Mouse (Mus musculus): ENCODE data around the gene Vmac.

Vmac gene

DNA sequence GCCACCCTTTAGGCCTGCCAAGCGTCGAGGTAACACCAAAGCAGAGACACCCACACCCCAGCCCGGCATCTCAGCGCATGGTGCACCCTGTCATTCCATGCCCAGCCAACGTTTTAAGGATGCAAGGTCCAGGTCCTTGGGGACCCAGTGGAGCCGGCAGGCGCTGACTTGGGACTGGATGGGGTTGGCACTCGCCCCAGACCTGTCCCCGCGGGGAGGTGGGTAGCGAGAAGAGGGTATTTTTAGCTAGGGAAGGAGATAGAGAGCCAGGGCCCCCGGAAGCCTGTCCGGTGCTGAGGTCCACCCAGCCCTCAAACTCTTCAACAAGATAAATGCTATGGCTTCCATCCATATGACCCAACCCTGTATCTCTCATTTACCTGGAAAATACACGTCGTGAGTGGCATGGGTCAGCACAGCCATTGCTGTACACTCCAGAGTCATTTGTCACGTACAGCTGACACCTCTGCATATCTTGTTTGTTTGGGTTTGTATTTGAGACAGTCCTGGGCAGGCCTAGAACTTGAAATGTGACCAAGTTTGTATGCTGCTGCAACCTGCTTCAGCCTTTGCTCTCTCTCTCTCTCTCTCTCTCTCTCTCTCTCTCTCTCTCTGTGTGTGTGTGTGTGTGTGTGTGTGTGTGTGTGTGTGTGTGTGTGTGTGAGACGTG is 22.4 kb upstream of the Vmac start:
- 84% methylated on average over 17 of the region's 17 CpGs for WGBS

DNA sequence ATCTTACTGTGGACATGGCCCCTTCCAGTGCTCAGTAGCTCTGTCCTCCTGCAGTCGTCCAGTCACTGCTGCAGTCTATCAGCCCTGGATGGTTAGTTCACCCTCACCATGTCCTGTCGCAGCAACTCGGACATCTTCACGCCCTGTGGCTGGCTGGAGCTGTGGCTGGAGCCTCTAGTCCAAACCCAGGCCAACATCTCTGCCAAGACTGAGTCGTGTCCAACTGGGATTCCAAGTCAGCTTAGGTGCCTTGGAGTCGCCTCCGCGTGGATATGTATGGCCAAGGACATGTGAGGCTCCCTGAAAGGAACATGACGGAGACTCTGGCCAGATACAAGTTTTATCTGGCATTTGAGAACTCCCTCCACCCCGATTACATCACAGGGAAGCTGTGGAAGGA is 20.4 kb upstream of the Vmac start:
- 84% methylated on average over 10 of the region's 10 CpGs for WGBS

DNA sequence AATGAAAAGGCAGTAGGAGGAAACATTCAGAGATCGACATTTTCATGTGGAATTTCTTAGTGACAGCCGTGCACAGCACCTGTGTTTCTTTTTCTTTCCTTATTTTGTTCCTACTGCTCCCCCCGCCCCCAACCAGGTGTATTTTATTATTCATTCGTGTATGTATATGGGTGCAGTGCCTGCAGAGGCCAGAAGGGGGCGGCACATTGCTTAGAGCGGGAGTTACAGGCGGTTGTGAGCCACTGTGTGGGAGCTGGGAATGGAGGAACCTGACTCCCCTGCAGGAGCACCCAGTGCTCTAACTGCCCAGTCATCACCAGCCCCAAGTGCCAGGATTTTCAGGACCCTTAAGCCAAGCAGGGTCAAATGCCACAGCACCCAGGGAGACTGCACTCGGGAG is 18.7 kb upstream of the Vmac start:
- 44% methylated on average over 8 of the region's 8 CpGs for WGBS

DNA sequence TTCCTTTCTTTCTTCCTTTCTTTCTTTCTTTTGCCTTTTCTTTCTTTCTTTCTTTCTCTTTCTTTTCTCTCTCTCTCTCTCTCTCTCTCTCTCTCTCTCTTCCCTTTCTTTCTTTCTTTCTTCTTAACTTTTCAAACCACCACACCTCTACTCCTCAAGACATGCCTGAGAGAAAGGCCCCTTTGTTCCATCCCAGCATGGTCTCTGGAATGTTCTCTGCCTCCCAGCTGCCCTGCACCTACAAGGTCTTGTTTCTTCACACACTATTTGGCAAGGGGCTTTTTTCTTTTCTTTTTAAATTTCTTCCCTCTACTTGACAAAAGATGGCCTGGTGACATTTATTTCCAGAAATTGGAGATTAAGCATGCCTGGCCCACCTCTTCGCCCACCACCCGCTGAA is 11.8 kb upstream of the Vmac start:
- WGBS = 27% methylated on average over 2 of the region's 2 CpGs

DNA sequence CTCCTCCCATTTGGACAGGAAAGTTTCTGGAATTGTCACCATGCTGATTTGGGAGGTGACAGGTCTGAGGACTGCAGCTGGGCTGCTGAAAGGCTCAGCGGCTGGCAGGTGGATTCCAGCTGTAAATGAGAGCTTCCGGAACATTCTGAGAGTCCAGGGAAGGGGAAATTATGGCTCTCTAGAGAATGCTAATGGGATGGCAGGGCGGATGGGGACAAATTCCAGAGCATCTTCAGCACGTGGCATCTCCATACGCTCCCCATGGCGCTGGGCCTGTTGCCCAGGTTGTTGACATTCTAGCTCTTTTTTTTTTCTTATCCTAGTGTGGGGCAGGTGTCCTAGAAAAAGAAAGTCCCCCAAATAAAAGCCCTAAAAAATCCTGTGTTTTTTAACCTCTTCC is 11.3 kb upstream of the Vmac start:
- 37% methylated on average over 6 of the region's 6 CpGs for whole genome bisulfite sequencing

DNA sequence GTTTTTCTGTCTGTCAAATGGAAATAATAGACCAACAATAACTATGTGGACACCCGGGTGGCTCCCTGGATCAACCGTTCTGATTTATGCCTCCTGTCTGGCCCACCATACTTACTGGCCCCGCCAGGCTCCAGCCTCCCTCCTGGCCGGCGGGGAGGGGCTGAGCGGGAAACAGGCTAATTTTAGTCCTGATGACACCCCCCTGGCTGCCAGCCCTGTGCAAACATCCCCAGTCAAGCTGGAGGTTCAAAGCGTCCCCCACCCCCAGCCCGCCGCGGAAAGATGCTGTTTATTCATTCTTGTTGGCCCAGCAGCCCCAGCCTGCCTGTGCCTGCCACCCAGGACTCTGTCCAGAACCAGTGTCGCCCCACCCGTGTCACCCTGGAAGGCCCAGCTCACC is 10.3 kb upstream of the Vmac start:
- 17% methylated on average over 12 of the region's 12 CpGs for WGBS

DNA sequence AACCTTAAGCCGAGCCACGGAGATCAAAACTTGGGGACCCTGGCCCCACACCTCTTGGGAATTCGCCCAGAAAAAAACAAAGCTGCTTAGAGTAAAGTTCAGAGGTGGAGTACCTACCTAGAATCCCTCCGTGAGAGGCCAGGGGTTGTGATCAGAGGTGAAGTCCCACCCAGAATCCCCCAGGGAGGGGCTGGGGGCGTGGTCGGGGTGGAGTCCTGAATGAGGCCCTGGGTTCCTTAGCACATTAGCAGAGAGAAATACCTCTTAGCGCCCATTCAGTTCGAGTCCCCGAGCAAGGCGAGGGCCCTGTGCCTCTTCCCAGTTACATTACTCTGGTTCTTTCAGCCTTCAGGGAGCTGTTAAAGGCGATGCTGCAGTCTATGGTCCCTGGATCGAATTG is 9.8 kb upstream of the Vmac start:
- 34% methylated on average over 12 of the region's 12 CpGs for whole genome bisulfite sequencing

DNA sequence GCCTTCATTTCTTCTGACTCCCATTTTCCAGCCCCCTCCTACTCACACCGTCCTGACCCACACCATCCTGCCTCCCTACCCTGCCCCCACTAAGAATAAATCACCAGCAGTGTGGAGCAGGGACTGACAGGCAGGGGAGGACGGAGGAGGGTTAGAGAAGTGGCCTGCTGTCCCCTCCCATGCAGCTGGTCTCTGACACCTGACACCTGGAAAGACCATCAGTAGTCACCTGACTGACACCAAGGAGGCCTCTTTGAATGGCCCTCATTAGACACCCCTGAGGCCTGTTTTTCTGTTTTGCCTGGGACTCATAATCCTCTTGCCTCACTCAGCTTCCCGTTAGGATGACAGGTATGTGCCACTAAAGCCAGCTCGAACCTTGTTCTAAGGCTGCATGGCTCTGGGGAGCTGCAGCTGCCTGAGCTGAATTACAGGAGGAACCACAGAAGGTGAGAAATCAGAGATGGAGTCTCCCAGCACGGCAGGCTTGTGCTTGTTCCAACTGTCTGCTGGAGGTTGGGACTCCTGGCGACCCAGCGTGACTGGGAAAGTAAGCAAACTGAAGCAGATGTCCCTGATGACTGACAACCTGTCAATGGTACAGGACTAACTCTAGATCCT is 9.3 kb upstream of the Vmac start:
- 48% methylated on average over 7 of the region's 7 CpGs for WGBS

DNA sequence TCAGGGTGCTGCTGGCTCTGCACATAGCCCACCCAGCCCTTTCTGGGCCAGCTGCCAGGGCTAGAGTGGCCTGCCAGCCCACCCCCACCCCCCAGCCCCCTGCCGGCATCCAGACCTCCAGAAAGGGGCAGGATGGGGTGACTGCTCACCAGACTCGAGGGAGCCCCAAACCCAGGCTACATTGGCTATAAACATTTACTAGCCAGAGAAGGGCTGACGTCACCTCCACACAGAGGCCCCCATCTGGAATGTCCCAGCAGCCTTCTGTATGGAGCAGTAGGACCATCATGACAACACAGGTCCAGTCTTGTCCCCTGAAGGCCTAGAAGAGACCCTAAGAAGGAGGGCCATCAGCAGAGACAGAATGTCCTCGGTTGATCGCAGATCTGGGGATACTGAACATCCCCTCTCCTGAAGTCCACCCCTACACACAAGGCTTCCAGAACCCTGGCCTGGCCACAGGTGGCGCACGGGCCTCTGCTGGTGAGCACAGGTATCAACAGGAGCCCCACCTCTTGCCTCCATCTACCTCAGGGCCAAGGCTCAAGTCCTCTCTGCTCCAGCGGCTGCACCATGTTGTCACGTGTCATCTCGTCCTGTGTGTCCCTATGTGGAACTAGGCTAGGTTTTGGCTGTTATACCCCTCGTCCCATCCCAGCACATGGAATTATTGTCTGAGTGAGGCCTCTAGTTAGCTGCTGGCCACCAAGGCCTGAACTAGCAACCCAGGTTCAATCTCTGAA is 5.8 kb upstream of the Vmac start:
- 79% methylated on average over 11 of the region's 11 CpGs for WGBS

DNA sequence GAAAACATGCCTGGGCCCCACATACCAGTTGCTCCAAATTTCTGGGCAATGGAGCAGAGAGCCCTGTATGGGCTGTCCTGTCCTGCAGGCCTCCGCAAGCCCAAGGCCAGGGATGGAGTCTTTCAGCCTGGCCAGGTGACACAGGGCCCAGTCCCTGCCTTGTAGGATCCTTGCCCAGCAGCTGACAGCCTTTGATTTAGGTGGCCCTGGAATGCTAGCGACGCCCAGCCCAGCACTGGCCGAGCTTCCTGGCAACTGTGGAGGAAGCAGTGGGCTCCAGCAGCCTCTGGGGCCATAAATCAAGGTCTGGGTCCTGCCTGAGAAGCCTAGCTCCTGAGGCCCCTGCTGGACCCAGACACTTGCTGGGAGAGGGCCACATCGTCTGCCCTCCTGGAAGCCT is 4.6 kb upstream of the Vmac start:
- WGBS = 88% methylated on average over 5 of the region's 5 CpGs

DNA sequence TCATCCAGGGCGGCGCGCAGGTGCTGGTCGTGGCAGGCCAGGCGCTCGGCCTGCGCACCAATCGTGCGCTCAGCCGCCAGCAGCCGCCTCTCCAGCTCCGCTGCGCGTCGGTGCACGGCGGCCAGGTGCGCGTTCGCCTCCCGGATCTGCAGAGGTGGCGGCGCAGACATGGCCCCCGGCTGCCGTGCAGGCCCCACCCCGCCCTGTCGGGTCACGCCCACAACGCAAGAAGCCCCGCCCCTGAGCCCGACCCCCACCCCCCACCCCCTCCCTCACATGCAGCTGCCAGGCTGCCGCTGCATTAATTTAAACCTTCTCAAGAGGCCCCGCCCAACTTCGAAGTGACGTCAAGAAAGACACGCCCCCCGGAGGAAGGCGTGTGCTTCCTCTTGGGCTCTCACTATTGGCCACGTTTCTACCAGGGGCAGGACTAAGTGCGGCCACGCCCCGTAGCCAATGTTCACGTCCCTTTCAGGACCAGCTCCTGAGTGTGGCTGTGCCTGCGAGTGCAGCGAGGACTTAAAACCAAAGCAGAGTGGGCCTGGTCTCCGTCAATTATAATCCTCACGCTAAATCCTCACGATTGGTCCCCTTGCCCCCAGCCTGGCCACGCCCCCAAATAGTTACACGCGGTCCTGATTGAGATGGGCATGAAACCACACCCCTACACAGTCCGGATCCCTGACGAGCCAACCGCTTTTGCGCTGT is 1.0 kb downstream of the Vmac start:
- WGBS = under 1% methylated on average over 55 of the region's 55 CpGs

DNA sequence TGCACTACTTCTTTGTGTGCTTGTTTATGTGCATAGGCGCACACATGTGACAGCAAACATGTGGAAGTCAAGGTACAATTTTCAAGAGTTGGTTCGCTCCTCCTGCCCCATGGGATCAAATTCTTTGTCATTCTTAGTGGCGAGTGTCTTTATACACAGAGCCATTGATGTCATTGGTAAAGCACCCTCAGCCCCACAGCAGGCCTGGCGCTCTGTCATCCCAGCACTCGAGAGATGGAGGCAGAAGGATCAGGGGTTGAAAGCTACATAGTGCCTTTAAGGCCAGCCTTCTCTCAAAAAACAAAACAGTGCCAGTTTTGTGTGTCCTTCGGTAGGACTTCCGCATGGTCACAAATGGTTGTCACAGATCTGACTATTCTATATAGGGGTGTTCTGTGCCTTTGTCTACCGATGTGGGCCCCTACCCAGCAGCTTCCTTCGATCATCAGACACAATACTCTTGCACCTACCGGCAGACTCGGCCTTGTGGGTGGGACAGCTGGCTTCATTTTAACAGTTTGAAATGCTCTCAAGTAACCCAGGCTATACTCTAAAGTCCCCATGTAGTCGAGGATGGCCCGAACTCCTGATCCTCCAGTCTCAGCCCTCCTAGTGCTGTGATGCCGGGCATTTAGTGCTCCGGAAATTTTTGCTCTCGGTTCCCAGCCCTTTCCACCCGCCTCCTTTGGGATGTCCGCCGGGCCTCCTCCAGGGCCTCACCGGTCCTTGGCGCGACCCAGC is 1.7 kb downstream of the Vmac start:
- 18% methylated on average over 22 of the region's 22 CpGs for WGBS

DNA sequence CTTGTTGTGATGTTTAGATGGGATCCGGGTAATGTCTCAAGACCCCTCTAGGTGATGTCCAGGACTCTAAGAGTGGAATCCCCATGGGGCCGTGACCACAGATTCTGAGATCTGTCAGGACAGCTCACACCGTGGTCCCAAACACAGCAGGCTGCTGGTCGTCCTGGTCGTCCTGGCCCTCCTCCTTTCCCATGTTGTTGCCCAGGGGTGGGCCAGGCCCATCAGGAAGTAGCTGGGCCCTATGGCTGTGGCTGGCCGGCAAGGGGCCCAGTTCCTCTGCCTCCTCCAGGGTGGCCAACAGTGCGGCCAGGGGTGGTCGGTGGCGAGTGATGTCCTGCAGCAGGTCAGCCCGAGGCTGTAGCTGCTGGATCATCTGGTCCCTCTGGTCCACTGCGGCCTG is 2.5 kb downstream of the Vmac start:
- WGBS = 71% methylated on average over 11 of the region's 11 CpGs

DNA sequence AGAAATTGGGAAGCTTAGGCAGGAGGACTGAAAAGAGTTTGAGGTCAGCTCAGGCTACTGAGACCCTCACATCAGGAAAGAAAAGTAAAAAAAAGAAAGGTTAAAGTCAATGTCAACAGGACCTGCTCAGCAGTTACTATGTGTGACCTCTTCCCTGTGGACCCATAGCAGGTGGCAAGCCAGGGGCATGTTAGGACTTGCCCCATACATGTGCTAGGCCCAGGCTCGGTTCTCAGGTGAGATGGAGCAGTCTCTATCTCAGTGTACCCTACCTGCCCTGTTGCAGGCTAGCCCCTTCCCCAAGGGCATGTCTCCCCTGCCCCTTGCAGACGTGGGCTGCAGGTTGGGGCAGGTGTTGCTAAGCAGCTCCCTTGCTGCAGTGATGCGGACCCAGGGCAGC is 8.1 kb downstream of the Vmac start:
- WGBS = 85% methylated on average over 3 of the region's 3 CpGs

DNA sequence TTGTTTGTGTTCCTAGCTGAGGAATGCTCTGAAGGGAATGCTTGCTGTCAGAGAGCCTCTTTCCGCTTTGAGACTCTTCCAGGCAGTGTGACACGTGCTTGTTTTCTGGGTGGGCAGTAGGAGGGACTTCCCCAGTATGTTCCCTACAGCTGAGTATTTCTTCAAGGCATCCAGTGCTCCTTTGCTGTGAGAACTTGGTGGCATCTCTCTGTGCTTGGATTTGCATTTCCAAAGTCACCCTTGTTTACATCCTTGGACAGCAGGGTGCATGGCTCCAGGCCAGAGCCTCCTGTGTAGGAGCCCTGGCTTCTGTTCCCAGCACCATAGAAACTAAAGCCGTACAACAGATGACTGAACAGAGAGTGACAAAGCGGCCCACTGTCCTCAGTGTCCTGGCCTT is 9.1 kb downstream of the Vmac start:
- 51% methylated on average over 4 of the region's 4 CpGs for WGBS

DNA sequence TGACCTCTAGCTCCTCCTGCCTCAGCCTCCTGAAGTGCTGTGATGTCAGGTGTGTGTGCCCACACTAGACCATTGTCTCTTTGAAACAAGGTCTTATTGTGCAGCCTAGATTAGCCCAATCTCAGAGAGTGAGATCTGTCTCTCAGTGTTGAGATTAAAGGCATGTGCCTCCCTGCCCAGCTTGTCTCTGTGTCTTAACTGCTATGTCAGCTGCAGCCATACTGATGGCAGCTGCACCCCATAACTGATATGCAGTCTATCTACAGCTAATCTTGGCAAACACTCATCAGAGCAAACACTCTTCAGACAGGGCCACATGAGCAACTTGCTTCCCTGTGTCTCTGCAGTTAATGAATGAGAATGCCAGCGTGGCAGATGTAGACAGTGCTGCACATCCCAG is 11.3 kb downstream of the Vmac start:
- WGBS = 100% methylated on average over 1 of the region's 1 CpGs

DNA sequence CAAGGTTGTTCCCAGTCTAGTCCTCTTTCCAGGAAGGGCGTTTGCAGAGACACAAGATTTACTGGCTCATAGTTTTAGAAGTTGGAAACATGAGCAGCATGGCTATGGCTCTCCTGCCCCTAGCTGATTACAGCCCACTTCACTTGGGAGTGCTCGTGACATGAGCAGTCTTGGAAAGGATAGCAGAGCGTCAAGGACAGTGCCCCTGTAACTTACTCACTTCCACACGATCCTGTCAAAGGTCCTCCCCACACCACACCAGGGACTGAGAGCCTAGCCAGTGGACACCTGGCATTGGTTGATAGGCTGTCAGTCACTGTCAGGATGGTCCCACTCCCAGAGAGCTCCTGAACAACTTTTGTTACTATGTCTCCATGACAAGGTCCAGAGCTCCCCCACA is 14.8 kb downstream of the Vmac start:
- 83% methylated on average over 4 of the region's 4 CpGs for WGBS

DNA sequence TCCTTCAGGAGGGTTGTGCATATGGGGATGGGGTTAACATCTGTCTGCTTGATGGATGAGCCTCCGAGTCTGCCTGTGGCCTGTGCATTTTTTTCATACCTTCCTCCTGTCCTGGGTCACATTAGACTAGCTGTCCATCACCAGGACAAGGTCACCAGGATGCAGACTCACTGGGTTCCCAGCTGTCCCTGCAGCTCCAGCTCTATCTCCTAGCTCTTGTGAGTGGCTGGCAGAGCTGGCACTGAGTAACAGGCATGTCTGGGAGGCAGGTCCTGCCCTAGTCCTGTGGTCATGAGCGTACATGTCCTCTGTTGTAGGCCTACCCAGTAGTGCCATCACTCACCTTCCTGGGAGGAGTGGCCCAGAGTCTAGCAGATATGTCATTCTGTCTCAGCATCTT is 17.4 kb downstream of the Vmac start:
- 87% methylated on average over 2 of the region's 2 CpGs for WGBS

DNA sequence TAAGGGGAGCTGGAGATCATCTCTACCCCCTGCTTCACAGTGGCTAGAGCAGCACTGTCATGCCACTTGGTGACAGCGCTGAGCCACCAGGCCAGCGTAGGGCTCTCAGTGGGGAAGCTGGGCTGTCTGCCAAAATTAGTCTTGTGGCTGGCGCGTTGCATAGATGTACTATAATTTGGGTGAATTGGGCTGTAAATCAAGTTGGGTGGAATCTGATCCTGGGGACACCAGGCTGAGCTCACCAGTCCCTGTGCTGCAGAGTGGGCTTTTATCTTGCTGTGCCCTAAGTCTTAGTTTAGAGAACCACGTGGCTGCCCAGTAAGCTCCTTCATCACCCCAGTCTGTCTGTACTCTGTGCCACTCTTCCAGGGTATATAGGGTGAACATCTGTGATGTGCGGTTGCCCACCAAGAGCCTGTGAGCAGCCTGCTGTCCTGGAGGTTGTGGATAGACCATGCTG is 23.9 kb downstream of the Vmac start:
- 12% methylated on average over 6 of the region's 6 CpGs for WGBS

DNA sequence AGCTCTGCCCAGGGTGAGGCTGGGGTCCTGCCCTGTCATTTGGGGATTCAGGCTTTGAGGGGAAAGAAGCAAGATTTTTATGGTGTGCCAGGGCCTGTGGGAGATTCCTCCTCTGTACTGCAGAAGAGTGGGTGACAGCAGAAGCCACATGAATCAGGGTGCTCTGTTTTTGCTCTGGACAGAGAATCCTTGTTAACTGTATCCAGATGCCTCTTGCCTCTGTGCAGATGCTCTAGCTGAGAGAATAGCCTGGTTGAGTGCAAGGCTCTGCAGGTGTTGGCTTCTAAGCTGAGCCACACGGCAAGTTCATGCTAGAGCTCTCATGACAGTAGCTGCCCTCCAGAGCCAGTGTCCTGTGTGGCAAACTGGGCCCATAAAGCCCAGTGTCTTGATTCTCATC is 24.4 kb downstream of the Vmac start:
- 33% methylated on average over 1 of the region's 1 CpGs for WGBS

DNA sequence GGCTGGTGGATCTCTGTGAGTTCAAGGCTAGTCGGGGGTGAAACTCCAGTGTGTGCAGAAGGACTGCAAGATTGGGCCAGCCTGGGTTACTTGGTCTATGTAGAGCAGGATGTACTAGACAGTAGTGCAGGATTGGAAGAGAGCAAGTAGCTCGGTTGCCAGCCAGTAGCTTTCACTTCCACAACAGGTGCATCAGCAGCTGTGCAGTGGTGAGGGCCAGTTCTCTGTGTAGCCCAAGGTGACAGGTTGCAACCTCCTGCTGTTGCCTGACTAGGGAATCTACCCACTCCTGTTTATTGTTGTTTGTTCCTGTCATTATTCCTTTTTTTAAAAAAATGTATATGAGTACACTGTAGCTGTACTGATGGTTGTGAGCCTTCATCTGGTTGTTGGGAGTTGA is 29.1 kb downstream of the Vmac start:
- WGBS = 89% methylated on average over 2 of the region's 2 CpGs

DNA sequence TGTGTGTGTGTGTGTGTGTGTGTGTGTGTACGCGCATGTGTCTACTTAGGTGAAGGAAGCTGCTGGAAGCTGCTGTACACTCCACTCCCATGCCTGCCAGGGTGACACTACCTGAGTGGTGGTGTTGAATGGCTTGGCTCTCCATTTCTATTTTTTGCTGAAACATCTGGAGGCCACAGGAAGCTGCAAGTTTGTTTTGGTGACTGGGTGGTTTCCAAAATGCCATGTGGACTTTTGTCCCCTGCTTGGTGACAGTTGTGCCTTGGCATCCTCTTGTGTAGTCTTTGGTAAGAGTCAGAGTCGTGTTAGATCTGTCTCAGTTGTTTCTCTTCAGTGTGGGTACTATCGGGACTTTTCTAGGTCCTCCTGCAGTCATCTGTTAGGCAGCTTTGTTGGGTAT is 31.0 kb downstream of the Vmac start:
- 75% methylated on average over 4 of the region's 4 CpGs for WGBS

All from cerebral cortex, adult 2 months (tissue).